Comparison of ENCODE assay signal across 11 mouse cellular contexts in genomic region chr12:36207800-36208148, GRCm38 (mm10). TPM values are rescaled to one million over a fixed set of nuclear protein-coding genes. Genes with fewer than 3 reads are reported as not detected.
DNase-seq lines count a peak whose midpoint lies in the region; ATAC-seq lines count a peak whose summit lies in the region.
"Had no signal": no experiment of that assay in that cellular context is flagged by ENCODE, and none has a peak within 500 bp of the region (broad histone marks: within the 10 kb centered on the region; RNA-seq: fewer than 3 reads in every experiment).

No protein-coding gene starts in this region.

- no peak overlapping the region for H3K27ac ChIP-seq in forebrain, embryonic 11.5 days (ENCODE audit: low read depth, low read length)
- no peak overlapping the region for H3K27ac ChIP-seq in forebrain, embryonic 10.5 days
- H3K27ac ChIP-seq in liver, embryonic 12.5 days: no peak overlapping the region
- H3K27ac ChIP-seq in limb, embryonic 13.5 days: no peak overlapping the region
- H3K27ac ChIP-seq in stomach, embryonic 15.5 days: no peak overlapping the region

- 86% methylated on average over 7 of the region's 7 CpGs for WGBS in forebrain, embryonic 11.5 days
- WGBS in forebrain, embryonic 10.5 days: 92% methylated on average over 7 of the region's 7 CpGs
- 73% methylated on average over 7 of the region's 7 CpGs for WGBS in liver, embryonic 12.5 days (ENCODE audit: insufficient replicate concordance)
- 64% methylated on average over 7 of the region's 7 CpGs for WGBS in limb, embryonic 13.5 days
- WGBS in stomach, embryonic 15.5 days: 74% methylated on average over 7 of the region's 7 CpGs

- no peaks in the 10 kb centered on the region for H3K9me3 ChIP-seq in forebrain, embryonic 11.5 days (ENCODE audit: control insufficient read depth, low read length)
- H3K9me3 ChIP-seq in forebrain, embryonic 10.5 days: no peaks in the 10 kb centered on the region
- no peaks in the 10 kb centered on the region for H3K9me3 ChIP-seq in liver, embryonic 12.5 days (replicated peaks)
- no peaks in the 10 kb centered on the region for H3K9me3 ChIP-seq in limb, embryonic 13.5 days
- no peaks in the 10 kb centered on the region for H3K9me3 ChIP-seq in stomach, embryonic 15.5 days

- no peak overlapping the region for H3K9ac ChIP-seq in forebrain, embryonic 11.5 days (ENCODE audit: low read length)
- H3K9ac ChIP-seq in liver, embryonic 12.5 days: no peak overlapping the region
- no peak overlapping the region for H3K9ac ChIP-seq in limb, embryonic 13.5 days
- no peak overlapping the region for H3K9ac ChIP-seq in stomach, embryonic 15.5 days

- no peak overlapping the region for H3K4me3 ChIP-seq in forebrain, embryonic 11.5 days (ENCODE audit: low read depth, low read length)
- no peak overlapping the region for H3K4me3 ChIP-seq in forebrain, embryonic 10.5 days
- no peak overlapping the region for H3K4me3 ChIP-seq in liver, embryonic 12.5 days
- H3K4me3 ChIP-seq in limb, embryonic 13.5 days: no peak overlapping the region
- no peak overlapping the region for H3K4me3 ChIP-seq in stomach, embryonic 15.5 days (replicated peaks)

- no peaks in the 10 kb centered on the region; the same call in 1 of the 2 replicates for H3K4me1 ChIP-seq in forebrain, embryonic 11.5 days (replicated peaks; ENCODE audit: control insufficient read depth, insufficient read depth, low read length)
- H3K4me1 ChIP-seq in forebrain, embryonic 10.5 days: peaks cover 9% of the 10 kb centered on the region
- no peaks in the 10 kb centered on the region for H3K4me1 ChIP-seq in liver, embryonic 12.5 days
- H3K4me1 ChIP-seq in limb, embryonic 13.5 days: peaks cover 11% of the 10 kb centered on the region
- H3K4me1 ChIP-seq in stomach, embryonic 15.5 days: no peaks in the 10 kb centered on the region

- 0 out of 2 replicates have a peak overlapping the region, but pooled peaks have one; percentile 21 for H3K4me2 ChIP-seq in forebrain, embryonic 11.5 days (ENCODE audit: low read depth, low read length, severe bottlenecking)
- peak overlapping the region; percentile 12; the same call in 1 of the 2 replicates for H3K4me2 ChIP-seq in liver, embryonic 12.5 days
- H3K4me2 ChIP-seq in limb, embryonic 13.5 days (replicated peaks): peak overlapping the region; percentile 52
- H3K4me2 ChIP-seq in stomach, embryonic 15.5 days: peak overlapping the region; percentile 36

- H3K27me3 ChIP-seq in forebrain, embryonic 11.5 days (ENCODE audit: control insufficient read depth, insufficient read depth, low read length): no peaks in the 10 kb centered on the region
- H3K27me3 ChIP-seq in forebrain, embryonic 10.5 days (ENCODE audit: poor library complexity, severe bottlenecking): no peaks in the 10 kb centered on the region
- no peaks in the 10 kb centered on the region for H3K27me3 ChIP-seq in liver, embryonic 12.5 days (replicated peaks)
- H3K27me3 ChIP-seq in limb, embryonic 13.5 days: no peaks in the 10 kb centered on the region
- H3K27me3 ChIP-seq in stomach, embryonic 15.5 days (replicated peaks): no peaks in the 10 kb centered on the region

- ATAC-seq in forebrain, embryonic 11.5 days (replicated peaks; ENCODE audit: low FRiP score): no peak; the same call in 1 of the 2 replicates
- no peak for ATAC-seq in liver, embryonic 12.5 days
- no peak for ATAC-seq in limb, embryonic 13.5 days (ENCODE audit: low FRiP score, low read depth)
- no peak for ATAC-seq in stomach, embryonic 15.5 days (ENCODE audit: insufficient read depth, low FRiP score, low read depth)

- DNase-seq in forebrain, embryonic 11.5 days (ENCODE audit: low spot score): no peak
- no peak for DNase-seq in forebrain, embryonic 10.5 days (ENCODE audit: extremely low spot score, low spot score)
- no peak for DNase-seq in liver
- DNase-seq in right cerebral cortex, postnatal 25 days: no peak
- DNase-seq in right cerebral cortex, adult 2 months (ENCODE audit: low spot score in 2 of 2): no peak

- no peaks in the 10 kb centered on the region for H3K36me3 ChIP-seq in forebrain, embryonic 11.5 days (ENCODE audit: control insufficient read depth, insufficient read depth, low read length)
- H3K36me3 ChIP-seq in forebrain, embryonic 10.5 days (replicated peaks): no peaks in the 10 kb centered on the region
- no peaks in the 10 kb centered on the region for H3K36me3 ChIP-seq in liver, embryonic 12.5 days
- H3K36me3 ChIP-seq in limb, embryonic 13.5 days: no peaks in the 10 kb centered on the region
- no peaks in the 10 kb centered on the region for H3K36me3 ChIP-seq in stomach, embryonic 15.5 days

RNA-seq across cellular contexts. Expression of gene Lrrc72, which starts 45.4 kb away (rescaled TPM):
- not detected in 2 replicates for polyA plus RNA-seq in forebrain, embryonic 11.5 days (2014; fragmentation: Nextera tagmentation; extraction: Ambion mirVana)
- polyA plus RNA-seq in forebrain, embryonic 10.5 days (2016; fragmentation: Nextera tagmentation; extraction: Ambion mirVana): not detected in 2 replicates
- not detected in 2 replicates for polyA plus RNA-seq in liver, embryonic 12.5 days (2016; fragmentation: Nextera tagmentation; extraction: Ambion mirVana)
- polyA plus RNA-seq in limb, embryonic 13.5 days (2015; fragmentation: Nextera tagmentation; extraction: Ambion mirVana): not detected in 2 replicates
- polyA plus RNA-seq in stomach, embryonic 15.5 days (2015; fragmentation: Nextera tagmentation; extraction: Ambion mirVana): not detected in 2 replicates
- polyA plus RNA-seq: limb, embryonic 11.5 days; Patski; small intestine, adult 2 months had no signal

RNA-seq across cellular contexts. Expression of gene Bzw2, which starts 49.9 kb away (rescaled TPM):
- polyA plus RNA-seq in forebrain, embryonic 11.5 days (2014; fragmentation: Nextera tagmentation; extraction: Ambion mirVana): 271 and 279 TPM in 2 replicates
- 269 and 276 TPM in 2 replicates for polyA plus RNA-seq in forebrain, embryonic 10.5 days (2016; fragmentation: Nextera tagmentation; extraction: Ambion mirVana)
- polyA plus RNA-seq in liver, embryonic 12.5 days (2016; fragmentation: Nextera tagmentation; extraction: Ambion mirVana): 99.4 and 103 TPM in 2 replicates
- 242 and 259 TPM in 2 replicates for polyA plus RNA-seq in limb, embryonic 13.5 days (2015; fragmentation: Nextera tagmentation; extraction: Ambion mirVana)
- polyA plus RNA-seq in stomach, embryonic 15.5 days (2015; fragmentation: Nextera tagmentation; extraction: Ambion mirVana): 179 and 201 TPM in 2 replicates

RNA-seq across cellular contexts. Expression of gene Ankmy2, which starts 50.9 kb away (rescaled TPM):
- 26.3 and 30.6 TPM in 2 replicates for polyA plus RNA-seq in forebrain, embryonic 11.5 days (2014; fragmentation: Nextera tagmentation; extraction: Ambion mirVana)
- 21.4 and 23.8 TPM in 2 replicates for polyA plus RNA-seq in forebrain, embryonic 10.5 days (2016; fragmentation: Nextera tagmentation; extraction: Ambion mirVana)
- polyA plus RNA-seq in liver, embryonic 12.5 days (2016; fragmentation: Nextera tagmentation; extraction: Ambion mirVana): 12.7 and 13.6 TPM in 2 replicates
- 35.0 and 35.4 TPM in 2 replicates for polyA plus RNA-seq in limb, embryonic 13.5 days (2015; fragmentation: Nextera tagmentation; extraction: Ambion mirVana)
- polyA plus RNA-seq in stomach, embryonic 15.5 days (2015; fragmentation: Nextera tagmentation; extraction: Ambion mirVana): 41.3 and 42.4 TPM in 2 replicates
